Mouse (Mus musculus) hindbrain, embryonic 16.5 days (tissue): ENCODE data around the gene Fancl. TPM values are rescaled to one million over a fixed set of nuclear protein-coding genes. Genes with fewer than 3 reads are reported as not detected.
A peak's percentile ranks its signal among the peaks of the same experiment; 100 is the strongest.

Experiments used
- ATAC-seq: fragments of 200-750 bp; cut with Nextera tagmentation; 2 replicates; pipeline ENCODE4 v1.8.0; 2017; ENCODE audit warnings: moderate TSS enrichment, moderate library complexity
- H3K27ac ChIP-seq: fragments of 300-500 bp; sonication (generic); 2 replicates; pipeline ENCODE4 v1.5.1; 2014; ENCODE audit warnings: low read depth, mild to moderate bottlenecking, control low read depth, low read length, moderate library complexity
- H3K27me3 ChIP-seq: fragments of 300-500 bp; sonication (generic); replicated peaks from 2 replicates; pipeline ENCODE4 v1.6.1; 2014; ENCODE audit warnings: low read length; ENCODE audit not compliant: control insufficient read depth, insufficient read depth
- H3K36me3 ChIP-seq: fragments of 300-500 bp; sonication (generic); 2 replicates; pipeline ENCODE4 v1.6.1; 2014; ENCODE audit warnings: mild to moderate bottlenecking, low read length, moderate library complexity, mixed read lengths; ENCODE audit not compliant: control insufficient read depth, insufficient read depth
- H3K4me1 ChIP-seq: fragments of 300-500 bp; sonication (generic); 2 replicates; pipeline ENCODE4 v1.6.1; 2014; ENCODE audit warnings: low read depth, low read length; ENCODE audit not compliant: control insufficient read depth, insufficient read depth
- H3K4me2 ChIP-seq: fragments of 300-500 bp; sonication (generic); 2 replicates; pipeline ENCODE4 v1.6.1; 2014; ENCODE audit warnings: mild to moderate bottlenecking, low read length, control low read depth, moderate library complexity
- H3K4me3 ChIP-seq: fragments of 300-500 bp; sonication (generic); 2 replicates; pipeline ENCODE4 v1.5.1; 2014; ENCODE audit warnings: mild to moderate bottlenecking, low read length, control low read depth, moderate library complexity
- H3K9ac ChIP-seq: fragments of 300-500 bp; sonication (generic); 2 replicates; pipeline ENCODE4 v1.6.1; 2014; ENCODE audit warnings: low read depth, mild to moderate bottlenecking, control low read depth, low read length, moderate library complexity
- H3K9me3 ChIP-seq: fragments of 300-500 bp; sonication (generic); 2 replicates; pipeline ENCODE4 v1.6.1; 2014; ENCODE audit warnings: mild to moderate bottlenecking, low read length, moderate library complexity; ENCODE audit not compliant: control insufficient read depth
- WGBS: fragments of 180-500 bp; shearing (Covaris S2); extraction: QIAGEN DNeasy Blood & Tissue Kit; methylation state at CpG from one replicate; pipeline ENCODE4 v1.1.7; 2014; 5-methylcytosine and 5-hydroxymethylcytosine counted together
- polyA plus RNA-seq: library from polyadenylated mRNA; unstranded; fragments of >200 nt; fragmentation: Nextera tagmentation; extraction: Ambion mirVana; gene quantifications from 2 replicates; pipeline ENCODE4 v1.2.1, GENCODE M21; 2015

Fancl gene
- polyA plus RNA-seq, 1 experiment from 2014 or later = 15.2 TPM

- 97% methylated on average over 3 of the region's 3 CpGs for WGBS
- H3K4me1 ChIP-seq = no peaks in the 10 kb centered on the region
- H3K27me3 ChIP-seq = no peaks in the 10 kb centered on the region
- no peak overlapping the region for H3K9ac ChIP-seq
- H3K4me3 ChIP-seq = no peak overlapping the region
- no peak overlapping the region for H3K4me2 ChIP-seq
- no peaks in the 10 kb centered on the region for H3K9me3 ChIP-seq
- H3K36me3 ChIP-seq = no peaks in the 10 kb centered on the region
- no peak overlapping the region for H3K27ac ChIP-seq
- ATAC-seq = no peak
These were observed 27.0 kb downstream of the Fancl start for GRCm38 (mm10) chr11:26412972-26413371.

DNA sequence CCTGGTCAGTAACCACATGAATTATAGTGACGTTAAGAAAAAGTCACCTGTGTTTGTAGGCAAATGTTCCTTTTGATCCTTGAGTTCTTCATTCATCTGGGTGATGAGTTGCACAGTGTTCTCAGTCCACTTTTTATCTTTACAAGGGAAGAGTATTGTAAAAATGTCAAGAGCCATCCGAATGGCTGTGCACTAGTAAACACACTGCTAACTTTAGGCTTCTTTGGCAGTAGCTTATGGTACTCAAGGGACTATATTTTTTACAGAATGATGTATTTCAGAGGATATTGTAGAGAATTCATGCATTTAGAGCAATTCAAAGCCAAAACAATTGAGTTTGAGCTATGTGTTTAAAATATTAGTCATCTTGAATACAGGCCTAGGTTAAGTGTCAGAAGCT lies 35.5 kb downstream of the Fancl start:
- no peaks in the 10 kb centered on the region for H3K36me3 ChIP-seq
- H3K9me3 ChIP-seq = no peaks in the 10 kb centered on the region
- no peak overlapping the region for H3K4me2 ChIP-seq
- no peak for ATAC-seq
- no peaks in the 10 kb centered on the region for H3K4me1 ChIP-seq
- H3K4me3 ChIP-seq = no peak overlapping the region
- WGBS = 85% methylated on average over 2 of the region's 2 CpGs
- H3K27ac ChIP-seq = no peak overlapping the region
- no peaks in the 10 kb centered on the region for H3K27me3 ChIP-seq
- no peak overlapping the region for H3K9ac ChIP-seq

GRCm38 (mm10) chr11:26434229-26434628 lies 48.3 kb downstream of the Fancl start:
- Histone ChIP-seq H3K4me2 (no peak overlapping the region), H3K9me3 (no peaks in the 10 kb centered on the region), H3K4me3 (no peak overlapping the region), H3K27me3 (no peaks in the 10 kb centered on the region), H3K9ac (no peak overlapping the region), H3K4me1 (no peaks in the 10 kb centered on the region), H3K27ac (no peak overlapping the region), H3K36me3 (no peaks in the 10 kb centered on the region)
- ATAC-seq = no peak

- Histone ChIP-seq H3K9ac (peak overlapping the region; percentile 48), H3K4me3 (no peak overlapping the region), H3K36me3 (no peaks in the 10 kb centered on the region), H3K27ac (peak overlapping the region; percentile 5; the same call in 1 of the 2 replicates), H3K27me3 (no peaks in the 10 kb centered on the region), H3K4me2 (peak overlapping the region; percentile 37), H3K9me3 (no peaks in the 10 kb centered on the region), H3K4me1 (no peaks in the 10 kb centered on the region)
- ATAC-seq = peak; percentile 90
- 51% methylated on average over 13 of the region's 13 CpGs for WGBS
These were observed 51.9 kb downstream of the Fancl start for GRCm38 (mm10) chr11:26437818-26438217.

- Histone ChIP-seq H3K9ac (no peak overlapping the region), H3K4me1 (no peaks in the 10 kb centered on the region), H3K9me3 (no peaks in the 10 kb centered on the region), H3K27ac (no peak overlapping the region), H3K36me3 (no peaks in the 10 kb centered on the region), H3K4me3 (no peak overlapping the region), H3K4me2 (no peak overlapping the region), H3K27me3 (no peaks in the 10 kb centered on the region)
- ATAC-seq = no peak
- WGBS = 28% methylated on average over 1 of the region's 1 CpGs
These were observed 55.2 kb downstream of the Fancl start for GRCm38 (mm10) chr11:26441121-26441520.

- ATAC-seq = no peak
- Histone ChIP-seq H3K27me3 (no peaks in the 10 kb centered on the region), H3K27ac (no peak overlapping the region)
These were observed 58.4 kb downstream of the Fancl start for GRCm38 (mm10) chr11:26444374-26444773.

DNA sequence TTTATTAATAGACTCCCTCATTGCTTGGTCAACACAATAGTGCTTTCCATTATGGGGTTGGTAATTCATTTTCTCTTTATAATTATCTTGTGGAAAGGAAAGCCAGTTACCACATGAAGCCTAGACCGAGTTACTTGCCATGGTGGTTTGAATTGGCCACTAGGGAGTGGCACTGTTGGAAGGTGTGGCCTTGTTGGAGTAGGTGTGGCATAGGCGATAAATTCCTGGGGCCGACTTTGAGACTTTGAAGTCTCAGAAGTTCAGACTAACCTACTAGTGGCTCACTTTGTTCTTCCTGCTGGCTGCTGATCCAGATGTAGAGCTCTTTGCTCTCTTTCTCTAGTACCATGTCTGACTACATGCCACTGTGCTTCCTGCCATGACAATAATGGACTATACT lies 63.9 kb downstream of the Fancl start:
- 87% methylated on average over 3 of the region's 3 CpGs for WGBS
- Histone ChIP-seq H3K4me3 (no peak overlapping the region), H3K27ac (no peak overlapping the region), H3K9ac (no peak overlapping the region), H3K36me3 (no peaks in the 10 kb centered on the region), H3K27me3 (no peaks in the 10 kb centered on the region), H3K4me1 (no peaks in the 10 kb centered on the region), H3K9me3 (no peaks in the 10 kb centered on the region), H3K4me2 (no peak overlapping the region)
- ATAC-seq = no peak

More at GRCm38 (mm10) chr11:26444374-26444773, 58.4 kb downstream of the Fancl start:
- Histone ChIP-seq H3K4me1 (no peaks in the 10 kb centered on the region), H3K36me3 (no peaks in the 10 kb centered on the region), H3K4me2 (no peak overlapping the region), H3K4me3 (no peak overlapping the region), H3K9me3 (no peaks in the 10 kb centered on the region), H3K9ac (no peak overlapping the region)

DNA sequence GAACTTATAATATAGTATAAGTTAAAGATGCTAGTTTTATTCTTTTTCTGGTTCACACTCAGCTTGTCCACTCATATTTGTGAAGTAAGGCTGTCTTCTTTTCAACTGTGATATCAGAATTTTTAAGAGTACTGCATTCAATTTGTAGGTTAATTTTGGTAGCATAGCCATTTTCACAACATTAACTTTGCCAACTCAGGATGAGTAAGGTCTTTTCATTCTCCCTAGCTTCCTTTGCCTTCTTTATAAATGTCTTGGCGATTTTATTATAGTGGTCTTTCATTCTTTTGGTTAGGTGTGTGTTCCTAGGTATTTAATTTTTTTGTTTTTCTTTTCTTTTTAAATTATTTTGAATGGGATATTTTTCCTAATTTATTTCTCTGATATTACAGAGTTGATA lies 64.7 kb downstream of the Fancl start:
- Histone ChIP-seq H3K9me3 (no peaks in the 10 kb centered on the region), H3K27me3 (no peaks in the 10 kb centered on the region), H3K4me3 (no peak overlapping the region), H3K9ac (no peak overlapping the region), H3K36me3 (no peaks in the 10 kb centered on the region), H3K4me2 (no peak overlapping the region), H3K27ac (no peak overlapping the region), H3K4me1 (no peaks in the 10 kb centered on the region)
- 100% methylated on average over 1 of the region's 1 CpGs for WGBS
- ATAC-seq = no peak

GRCm38 (mm10) chr11:26451228-26451627 lies 65.3 kb downstream of the Fancl start:
- no peak for ATAC-seq
- WGBS = 90% methylated on average over 2 of the region's 2 CpGs

DNA sequence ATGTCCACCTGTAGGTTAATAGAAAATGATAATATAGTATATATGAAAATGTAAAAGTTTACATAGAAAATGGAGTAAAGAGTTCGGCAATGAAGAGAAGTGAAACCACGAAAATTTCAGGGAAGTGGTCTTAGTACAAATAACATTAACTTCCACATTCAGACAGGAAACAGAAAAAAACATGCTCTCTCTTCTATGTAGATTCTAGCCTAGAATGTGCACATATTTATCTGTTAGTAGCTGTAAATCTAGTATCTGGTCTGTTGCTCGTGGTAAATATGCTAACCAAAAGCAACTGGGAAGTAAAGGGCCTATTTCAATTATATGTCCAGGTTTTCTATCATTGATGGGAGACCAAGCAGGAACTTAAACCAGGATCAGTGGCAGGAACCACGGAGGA lies 66.8 kb downstream of the Fancl start:
- Histone ChIP-seq H3K4me2 (no peak overlapping the region), H3K4me3 (no peak overlapping the region), H3K27me3 (no peaks in the 10 kb centered on the region), H3K27ac (no peak overlapping the region), H3K4me1 (no peaks in the 10 kb centered on the region), H3K9me3 (no peaks in the 10 kb centered on the region), H3K9ac (no peak overlapping the region), H3K36me3 (no peaks in the 10 kb centered on the region)
- no peak for ATAC-seq
- 89% methylated on average over 4 of the region's 4 CpGs for WGBS

More at GRCm38 (mm10) chr11:26451228-26451627, 65.3 kb downstream of the Fancl start:
- Histone ChIP-seq H3K27ac (no peak overlapping the region), H3K36me3 (no peaks in the 10 kb centered on the region), H3K9me3 (no peaks in the 10 kb centered on the region), H3K9ac (no peak overlapping the region), H3K4me3 (no peak overlapping the region), H3K27me3 (no peaks in the 10 kb centered on the region), H3K4me2 (no peak overlapping the region), H3K4me1 (no peaks in the 10 kb centered on the region)
